Mouse (Mus musculus) lung, adult 2 months (tissue): ENCODE data around the gene Nln.

Experiments used
- CTCF ChIP-seq: fragments of 200-500 bp; IDR thresholded peaks from 2 replicates; pipeline ENCODE4 v1.5.1; 2011; ENCODE audit warnings: mild to moderate bottlenecking, low read length, control low read depth; ENCODE audit not compliant: insufficient read depth
- POLR2A ChIP-seq: fragments of 200-500 bp; IDR thresholded peaks from 2 replicates; pipeline ENCODE4 v1.6.1; 2011; ENCODE audit warnings: low read depth, mild to moderate bottlenecking, control low read depth, low read length, borderline replicate concordance; ENCODE audit errors: extremely low read depth

DNA sequence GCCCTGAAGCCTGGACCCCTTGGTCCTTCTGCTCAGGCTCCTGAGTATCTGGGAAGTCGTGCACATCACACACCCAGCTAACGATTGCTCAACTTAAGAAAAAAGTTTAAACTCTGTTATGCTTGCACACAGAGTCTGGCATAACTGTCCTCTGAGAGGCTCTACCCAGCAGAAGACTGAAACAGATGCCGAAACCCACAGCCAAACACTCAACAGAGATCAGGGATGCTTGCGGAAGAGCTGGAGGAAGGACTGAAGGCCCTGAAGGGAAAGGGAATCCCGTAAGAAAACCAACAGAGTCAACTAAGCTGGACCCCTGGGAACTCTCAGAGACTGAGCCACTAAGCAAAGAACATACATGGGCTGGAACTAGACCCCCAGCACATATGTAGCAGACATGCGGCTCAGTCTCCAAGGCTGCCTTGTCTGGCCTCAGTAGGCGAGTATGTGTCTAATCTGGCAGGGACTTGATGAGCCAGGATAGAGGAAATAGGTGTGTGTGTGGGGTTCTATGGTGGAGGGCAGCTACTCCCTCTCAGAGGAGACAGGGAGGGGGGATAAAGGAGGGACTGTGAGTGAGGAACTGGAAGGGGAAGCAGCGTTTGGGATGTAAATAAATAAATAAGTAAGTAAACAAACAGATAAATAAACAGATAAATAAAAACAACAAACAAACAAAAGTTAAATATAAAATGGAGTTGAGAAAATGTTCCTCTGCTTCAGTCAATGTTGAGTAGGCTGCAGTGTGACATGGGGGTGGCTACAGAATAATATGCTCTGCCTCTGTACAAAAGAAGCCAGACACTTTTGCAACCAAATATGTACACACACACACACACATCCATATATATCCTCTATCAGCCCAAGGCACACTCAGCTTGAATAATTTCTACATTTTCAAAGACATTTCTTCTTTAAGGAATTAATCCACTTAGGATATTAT lies 116.0 kb downstream of the Nln start:
- TF ChIP-seq CTCF (no peak), POLR2A (no peak)
